Mouse (Mus musculus) embryonic facial prominence, embryonic 12.5 days (tissue): Measurements from ENCODE around the gene Gm11060. TPM values are rescaled to one million over a fixed set of nuclear protein-coding genes. Genes with fewer than 3 reads are reported as not detected.

ENCODE experiments used
- ATAC-seq: fragments of 200-750 bp; cut with Nextera tagmentation; 2 replicates; pipeline ENCODE4 v1.8.0; 2017; ENCODE audit not compliant: insufficient number of reproducible peaks, insufficient read depth, low FRiP score, low TSS enrichment
- H3K27ac ChIP-seq: fragments of 300-500 bp; sonication (generic); 2 replicates; pipeline ENCODE4 v1.5.1; 2016; ENCODE audit warnings: mild to moderate bottlenecking
- H3K27me3 ChIP-seq: fragments of 300-500 bp; sonication (generic); 2 replicates; pipeline ENCODE4 v1.6.1; 2016; ENCODE audit warnings: mild to moderate bottlenecking, moderate library complexity
- H3K36me3 ChIP-seq: fragments of 300-500 bp; sonication (generic); 2 replicates; pipeline ENCODE4 v1.6.1; 2016; ENCODE audit warnings: mild to moderate bottlenecking
- H3K4me1 ChIP-seq: fragments of 300-500 bp; sonication (generic); 2 replicates; pipeline ENCODE4 v1.6.1; 2016
- H3K4me2 ChIP-seq: fragments of 300-500 bp; sonication (generic); replicated peaks from 2 replicates; pipeline ENCODE4 v1.6.1; 2016; ENCODE audit warnings: mild to moderate bottlenecking, moderate library complexity
- H3K4me3 ChIP-seq: fragments of 300-500 bp; sonication (generic); 2 replicates; pipeline ENCODE4 v1.5.1; 2016; ENCODE audit warnings: mild to moderate bottlenecking
- H3K9ac ChIP-seq: fragments of 300-500 bp; sonication (generic); 2 replicates; pipeline ENCODE4 v1.6.1; 2016; ENCODE audit warnings: mild to moderate bottlenecking, moderate library complexity
- H3K9me3 ChIP-seq: fragments of 300-500 bp; sonication (generic); 2 replicates; pipeline ENCODE4 v1.6.1; 2016; ENCODE audit warnings: mild to moderate bottlenecking, moderate library complexity
- WGBS: fragments of 180-500 bp; shearing (Covaris S2); methylation state at CpG from one replicate; pipeline ENCODE4 v1.1.7; 2016; 5-methylcytosine and 5-hydroxymethylcytosine counted together
- polyA plus RNA-seq: library from polyadenylated mRNA; unstranded; fragments of >200 nt; fragmentation: Nextera tagmentation; extraction: Ambion mirVana; gene quantifications from 2 replicates; pipeline ENCODE4 v1.2.1, GENCODE M21; 2016

Gene Gm11060
- polyA plus RNA-seq, 1 experiment from 2014 or later: not detected

- ATAC-seq: no peak
- WGBS: 92% methylated on average over 3 of the region's 3 CpGs
- no peaks in the 10 kb centered on the region for H3K9me3 ChIP-seq
- no peak overlapping the region for H3K4me2 ChIP-seq
- H3K9ac ChIP-seq: no peak overlapping the region
- H3K4me1 ChIP-seq: peaks cover 8% of the 10 kb centered on the region; the same call in 1 of the 2 replicates
- H3K36me3 ChIP-seq: no peaks in the 10 kb centered on the region
- H3K27ac ChIP-seq: no peak overlapping the region
- no peaks in the 10 kb centered on the region for H3K27me3 ChIP-seq
- H3K4me3 ChIP-seq: no peak overlapping the region
Measured at GRCm38 (mm10) chr2:105086081-105086480, 5.7 kb upstream of the Gm11060 start.

- Histone ChIP-seq H3K27me3 (no peaks in the 10 kb centered on the region), H3K4me3 (no peak overlapping the region), H3K4me1 (peaks cover 8% of the 10 kb centered on the region; the same call in 1 of the 2 replicates), H3K36me3 (no peaks in the 10 kb centered on the region), H3K4me2 (no peak overlapping the region), H3K27ac (no peak overlapping the region), H3K9ac (no peak overlapping the region), H3K9me3 (no peaks in the 10 kb centered on the region)
- 0 out of 2 replicates have a peak, but pooled peaks have one; percentile 59 for ATAC-seq
- WGBS: 83% methylated on average over 3 of the region's 3 CpGs
Measured at GRCm38 (mm10) chr2:105088005-105088404, 3.8 kb upstream of the Gm11060 start.

DNA sequence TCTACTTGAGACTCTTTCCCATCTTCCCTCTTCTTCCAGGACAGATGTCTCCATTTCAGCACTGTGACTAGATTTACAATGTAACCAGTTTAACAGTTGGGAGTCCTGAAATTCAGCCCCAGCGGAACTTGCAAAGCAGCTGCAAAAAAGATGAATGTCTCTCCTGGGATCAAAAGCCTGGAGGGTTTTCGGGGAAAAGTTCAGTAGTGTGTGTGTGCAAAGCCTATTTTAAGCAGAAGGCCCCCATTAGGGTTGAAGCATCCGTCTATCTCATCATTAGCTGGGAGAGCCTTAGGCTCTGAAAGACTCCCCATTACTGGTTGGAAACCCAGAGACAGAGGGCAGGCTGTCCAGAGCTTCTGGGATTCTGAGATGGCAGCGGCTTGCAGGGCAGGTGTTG, 2.7 kb upstream of the Gm11060 start:
- no peaks in the 10 kb centered on the region for H3K27me3 ChIP-seq
- ATAC-seq: no peak
- no peaks in the 10 kb centered on the region for H3K36me3 ChIP-seq
- no peak overlapping the region for H3K27ac ChIP-seq
- no peaks in the 10 kb centered on the region for H3K9me3 ChIP-seq
- H3K4me3 ChIP-seq: no peak overlapping the region
- WGBS: 64% methylated on average over 4 of the region's 4 CpGs
- peaks cover 8% of the 10 kb centered on the region; the same call in 1 of the 2 replicates for H3K4me1 ChIP-seq
- no peak overlapping the region for H3K4me2 ChIP-seq
- no peak overlapping the region for H3K9ac ChIP-seq

- H3K4me3 ChIP-seq: no peak overlapping the region
- 51% methylated on average over 7 of the region's 7 CpGs for WGBS
- no peaks in the 10 kb centered on the region for H3K9me3 ChIP-seq
- H3K4me1 ChIP-seq: peaks cover 8% of the 10 kb centered on the region; the same call in 1 of the 2 replicates
- no peaks in the 10 kb centered on the region for H3K36me3 ChIP-seq
- H3K27ac ChIP-seq: no peak overlapping the region
- no peak overlapping the region for H3K4me2 ChIP-seq
- H3K9ac ChIP-seq: no peak overlapping the region
- H3K27me3 ChIP-seq: no peaks in the 10 kb centered on the region
- ATAC-seq: no peak
Measured at GRCm38 (mm10) chr2:105089581-105090508, 2.0 kb upstream of the Gm11060 start.

GRCm38 (mm10) chr2:105090991-105091390, 827 bp upstream of the Gm11060 start:
- no peak overlapping the region for H3K4me3 ChIP-seq
- H3K9ac ChIP-seq: no peak overlapping the region
- H3K4me1 ChIP-seq: peaks cover 8% of the 10 kb centered on the region; the same call in 1 of the 2 replicates
- ATAC-seq: no peak
- H3K9me3 ChIP-seq: no peaks in the 10 kb centered on the region
- no peaks in the 10 kb centered on the region for H3K36me3 ChIP-seq
- H3K27me3 ChIP-seq: no peaks in the 10 kb centered on the region
- 78% methylated on average over 5 of the region's 5 CpGs for WGBS
- H3K27ac ChIP-seq: no peak overlapping the region
- no peak overlapping the region for H3K4me2 ChIP-seq

DNA sequence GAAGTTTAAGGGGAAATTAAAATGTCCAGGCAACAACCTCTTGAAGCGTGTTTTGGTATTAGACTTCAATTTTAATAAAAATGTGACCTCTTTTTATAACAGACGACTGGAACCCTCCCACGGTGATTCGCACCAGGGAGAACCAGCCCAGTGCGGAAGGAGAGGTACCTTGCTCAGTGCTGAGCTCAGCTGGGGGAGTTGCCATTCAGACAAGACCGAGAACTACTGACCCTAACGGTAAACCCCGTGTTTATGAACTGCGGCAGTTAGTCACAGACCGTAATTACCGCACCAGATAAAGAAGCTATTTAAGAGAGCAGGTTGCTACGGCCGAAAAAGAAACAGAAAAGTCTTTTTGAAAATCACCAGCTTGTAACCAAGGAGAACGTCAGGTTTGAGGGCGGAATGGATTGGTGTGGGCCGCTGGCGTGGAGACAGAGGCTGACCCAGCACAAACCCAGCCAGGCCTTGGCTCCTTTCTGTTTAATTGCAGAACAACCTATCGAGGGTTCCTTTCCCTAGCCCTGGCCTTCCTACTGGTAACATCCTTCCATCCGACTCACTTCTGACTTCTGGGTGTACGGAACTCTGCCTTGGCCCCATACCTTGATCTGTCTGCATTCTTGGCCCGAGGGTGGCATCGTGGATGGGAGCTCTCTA, 5.6 kb downstream of the Gm11060 start:
- H3K27ac ChIP-seq: no peak overlapping the region
- 85% methylated on average over 22 of the region's 22 CpGs for WGBS
- H3K27me3 ChIP-seq: no peaks in the 10 kb centered on the region
- H3K4me3 ChIP-seq: no peak overlapping the region
- H3K9ac ChIP-seq: no peak overlapping the region
- H3K4me1 ChIP-seq: 0 out of 2 replicates have a peak, but pooled peaks cover 3% of the 10 kb centered on the region
- no peaks in the 10 kb centered on the region for H3K36me3 ChIP-seq
- no peaks in the 10 kb centered on the region for H3K9me3 ChIP-seq
- ATAC-seq: no peak
- H3K4me2 ChIP-seq: no peak overlapping the region

DNA sequence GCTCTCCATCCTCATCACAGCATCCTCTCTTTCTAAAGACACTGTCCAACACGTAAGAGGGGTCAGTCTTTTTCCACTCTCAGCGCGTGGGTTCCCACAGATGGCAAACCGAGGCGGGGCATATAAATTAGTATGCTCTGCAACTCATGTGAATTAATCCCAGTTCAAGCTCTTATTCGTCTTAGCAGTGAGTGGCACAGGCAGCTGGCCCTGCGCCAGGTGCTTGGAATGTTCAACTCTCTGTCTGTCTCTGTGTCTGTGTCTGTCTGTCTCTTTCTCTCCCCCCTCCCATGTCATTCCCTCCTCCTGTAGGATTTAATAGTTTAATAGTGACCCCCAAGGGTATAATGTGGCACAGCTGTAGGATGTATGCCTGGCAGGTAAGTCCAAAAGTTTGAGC, 7.6 kb downstream of the Gm11060 start:
- ATAC-seq: no peak
- H3K4me2 ChIP-seq: no peak overlapping the region

GRCm38 (mm10) chr2:105100541-105100940, 8.7 kb downstream of the Gm11060 start:
- 0 out of 2 replicates have a peak, but pooled peaks cover 3% of the 10 kb centered on the region for H3K4me1 ChIP-seq
- H3K36me3 ChIP-seq: no peaks in the 10 kb centered on the region
- ATAC-seq: no peak
- WGBS: 38% methylated on average over 7 of the region's 7 CpGs
- no peaks in the 10 kb centered on the region for H3K9me3 ChIP-seq
- H3K27me3 ChIP-seq: no peaks in the 10 kb centered on the region
- no peak overlapping the region for H3K27ac ChIP-seq
- no peak overlapping the region for H3K9ac ChIP-seq
- H3K4me3 ChIP-seq: no peak overlapping the region
- H3K4me2 ChIP-seq: no peak overlapping the region

More for the DNA sequence above, 7.6 kb downstream of the Gm11060 start:
- 70% methylated on average over 7 of the region's 7 CpGs for WGBS
- Histone ChIP-seq H3K27ac (no peak overlapping the region), H3K4me3 (no peak overlapping the region), H3K4me1 (0 out of 2 replicates have a peak, but pooled peaks cover 3% of the 10 kb centered on the region), H3K9ac (no peak overlapping the region), H3K9me3 (no peaks in the 10 kb centered on the region), H3K27me3 (no peaks in the 10 kb centered on the region), H3K36me3 (no peaks in the 10 kb centered on the region)

DNA sequence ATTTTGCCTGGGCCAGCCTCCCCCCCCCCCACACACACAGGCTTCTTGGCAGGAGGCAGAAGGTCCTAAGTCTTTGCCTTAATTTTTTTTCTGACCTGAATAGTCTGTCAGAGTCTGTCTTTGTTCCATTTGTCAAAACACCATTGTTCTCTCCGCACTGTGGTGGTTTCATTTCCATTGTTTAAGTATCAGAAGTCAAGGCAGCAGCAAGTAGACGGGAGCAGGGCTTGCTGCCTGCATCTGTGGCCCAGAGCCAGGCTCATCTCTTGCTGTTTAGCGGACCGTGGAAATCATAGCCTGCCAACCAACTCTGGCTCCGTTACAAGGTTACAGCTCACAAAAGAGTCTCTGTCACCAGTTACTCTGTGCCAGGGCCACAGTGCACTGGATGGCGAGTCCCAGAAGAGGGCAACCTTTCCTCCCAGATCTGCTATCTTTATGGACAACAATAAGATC, 16.9 kb downstream of the Gm11060 start:
- 12% methylated on average over 6 of the region's 6 CpGs for WGBS
- no peak overlapping the region for H3K4me3 ChIP-seq
- H3K4me1 ChIP-seq: no peaks in the 10 kb centered on the region
- H3K27me3 ChIP-seq: peaks cover 21% of the 10 kb centered on the region
- no peak overlapping the region for H3K4me2 ChIP-seq
- no peak overlapping the region for H3K27ac ChIP-seq
- H3K9me3 ChIP-seq: no peaks in the 10 kb centered on the region
- no peaks in the 10 kb centered on the region for H3K36me3 ChIP-seq
- ATAC-seq: no peak
- no peak overlapping the region for H3K9ac ChIP-seq

DNA sequence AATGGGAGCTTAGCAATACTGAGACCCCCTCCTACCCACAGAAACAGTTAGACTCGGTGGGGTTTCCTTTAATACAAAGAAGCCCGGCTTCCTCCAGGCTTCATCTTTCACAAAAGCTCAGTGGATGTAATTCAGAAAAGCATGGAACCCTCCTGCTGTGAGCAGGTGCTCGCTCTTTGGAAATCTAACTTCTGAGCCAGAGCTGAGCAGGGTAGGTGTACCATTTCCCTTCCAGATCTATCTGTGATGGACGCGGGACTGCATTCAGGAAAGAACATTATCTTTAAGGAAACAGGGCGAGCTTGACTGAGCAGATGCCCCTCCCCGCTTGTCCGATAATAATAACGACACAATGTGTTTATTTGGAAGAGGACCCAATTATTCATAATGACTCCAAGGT, 22.3 kb downstream of the Gm11060 start:
- Histone ChIP-seq H3K4me2 (no peak overlapping the region), H3K27ac (no peak overlapping the region), H3K9ac (no peak overlapping the region), H3K4me1 (no peaks in the 10 kb centered on the region), H3K9me3 (no peaks in the 10 kb centered on the region), H3K27me3 (peaks cover 48% of the 10 kb centered on the region), H3K36me3 (no peaks in the 10 kb centered on the region), H3K4me3 (no peak overlapping the region)
- 17% methylated on average over 9 of the region's 9 CpGs for WGBS
- ATAC-seq: no peak

DNA sequence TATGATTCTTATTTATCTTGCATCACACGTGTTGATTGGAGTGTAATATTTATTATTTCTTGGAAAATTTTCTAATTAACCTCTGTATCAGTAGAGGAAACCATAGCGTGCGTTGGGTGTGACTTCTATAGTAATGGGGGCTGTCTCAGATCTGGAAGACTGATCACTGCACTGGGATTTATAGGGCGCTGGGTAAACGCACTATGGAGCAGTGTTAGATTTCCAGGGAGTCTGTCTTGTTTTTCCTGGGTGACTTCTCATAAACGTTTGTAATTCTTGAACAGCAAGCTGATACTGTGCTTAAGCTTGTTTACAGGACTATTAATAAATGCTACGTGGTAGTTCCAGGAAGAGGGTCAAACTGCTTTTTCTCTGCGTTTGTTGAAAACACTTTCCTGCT, 25.9 kb downstream of the Gm11060 start:
- H3K27me3 ChIP-seq: peaks cover 69% of the 10 kb centered on the region
- no peaks in the 10 kb centered on the region for H3K9me3 ChIP-seq
- H3K4me3 ChIP-seq: no peak overlapping the region
- 68% methylated on average over 8 of the region's 8 CpGs for WGBS
- no peak overlapping the region for H3K9ac ChIP-seq
- H3K27ac ChIP-seq: no peak overlapping the region
- ATAC-seq: no peak
- no peak overlapping the region for H3K4me2 ChIP-seq
- peaks cover under 1% of the 10 kb centered on the region; the same call in 1 of the 2 replicates for H3K4me1 ChIP-seq
- no peaks in the 10 kb centered on the region for H3K36me3 ChIP-seq
